Mouse (Mus musculus) cerebellum, adult 9-10 months (tissue): ENCODE measurements at regions not wholly inside any gene's neighbourhood (a gene's known extent, or its start where the extent isn't known, plus 50 kb on each side); places are given as distances from the start of the nearest gene placed in this dataset.

Experiments used
- DNase-seq: peaks from one replicate; pipeline ENCODE4 v3.0.0; 2022

DNA sequence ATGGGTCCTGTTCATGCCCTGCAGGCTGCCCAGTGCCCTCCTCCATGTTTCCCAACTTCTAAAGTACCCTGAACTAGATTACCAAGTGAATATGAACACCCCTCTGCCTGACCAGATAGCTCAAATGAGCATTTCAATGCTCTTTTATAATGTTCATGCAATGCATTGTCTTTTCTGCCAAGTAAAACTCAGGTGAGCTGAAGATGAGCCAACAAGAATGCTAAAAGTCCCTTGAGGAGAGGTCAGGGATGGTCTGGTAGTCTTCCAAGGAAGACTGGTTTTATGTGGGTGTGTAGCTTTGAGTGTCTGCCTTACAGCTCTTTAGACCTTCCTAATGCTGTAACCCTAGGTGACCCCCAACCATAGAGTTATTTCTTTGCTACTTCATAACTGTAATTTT, 58.0 kb upstream of the Abca12 start:
- no peak for DNase-seq

GRCm38 (mm10) chr1:71483149-71483548, 68.4 kb upstream of the Abca12 start:
- no peak for DNase-seq

DNA sequence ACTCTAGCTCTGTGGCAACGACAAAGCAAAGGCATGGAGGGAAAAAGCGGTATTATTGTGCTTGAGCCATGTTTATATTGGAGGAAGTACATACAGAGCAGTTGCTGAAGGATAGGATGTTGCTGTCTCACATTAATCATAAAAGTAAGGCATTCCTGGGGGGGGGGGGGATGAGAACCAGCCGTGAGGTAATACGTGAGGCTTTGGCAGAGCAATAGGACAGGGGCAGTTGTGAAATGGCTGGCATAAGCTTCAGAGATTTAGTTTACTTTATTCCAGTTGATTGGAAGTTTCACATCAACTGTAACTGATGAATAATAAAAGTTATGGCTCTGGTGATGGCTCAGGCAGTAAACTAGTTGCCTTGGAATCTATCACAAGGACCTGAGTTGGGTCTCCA, 62.4 kb upstream of the Atic start:
- DNase-seq = no peak

GRCm38 (mm10) chr1:71505898-71506297, 51.1 kb upstream of the Atic start:
- DNase-seq = peak; percentile 8

DNA sequence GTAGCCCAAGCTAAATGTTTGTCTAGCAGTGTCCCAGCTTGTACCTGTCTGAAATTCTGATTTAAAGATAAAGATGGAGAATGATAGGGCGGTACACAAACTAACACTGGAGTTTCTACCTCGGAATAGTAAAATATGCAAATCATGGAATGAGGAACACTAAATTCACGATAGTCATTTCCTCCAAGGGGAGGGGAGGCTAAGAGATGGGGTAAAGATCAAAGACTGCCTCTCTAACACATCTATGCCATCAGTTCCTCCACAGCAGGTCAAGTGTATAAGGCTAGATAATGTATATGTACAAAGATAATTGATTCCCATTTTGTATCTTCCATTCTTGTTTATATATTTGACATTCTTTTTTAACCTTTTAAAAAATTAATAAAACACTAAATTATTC, 50.4 kb upstream of the Atic start:
- DNase-seq = no peak
